13 mouse cellular contexts compared by ENCODE assay signal in the genomic region with DNA sequence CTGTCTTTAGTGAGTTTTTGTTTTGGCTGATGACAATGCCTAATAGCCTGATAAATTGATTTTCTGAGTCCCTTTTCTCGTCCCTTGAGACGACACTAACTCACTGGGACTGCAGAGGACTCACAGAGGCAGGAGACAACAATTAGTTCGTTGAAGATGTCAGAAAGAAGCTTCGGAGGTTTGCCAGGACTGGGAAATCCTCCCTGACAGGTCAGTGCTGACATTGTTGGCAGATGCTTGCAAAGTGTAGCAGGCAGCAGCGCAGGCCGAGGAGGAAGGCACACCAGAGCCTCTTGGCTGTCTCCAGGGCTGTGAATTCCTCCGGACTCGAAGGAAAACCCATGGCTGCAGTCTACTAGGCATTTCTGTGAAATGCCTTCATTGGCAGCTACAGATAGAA.
DNase-seq lines count a peak whose midpoint lies in the region; ATAC-seq lines count a peak whose summit lies in the region.
"Had no signal": no experiment of that assay in that cellular context is flagged by ENCODE, and none has a peak within 500 bp of the region (broad histone marks: within the 10 kb centered on the region; RNA-seq: fewer than 3 reads in every experiment).

No protein-coding gene starts in this region.

- peak; percentile 28 to 50 for DNase-seq in cerebellum, postnatal 10 days
- no peak for DNase-seq in cerebellum, adult 11-12 months
- DNase-seq in lung, postnatal 4 days: no peak
- DNase-seq in retina, postnatal 1 day: peak; percentile 55
- no peak for DNase-seq in frontal cortex, adult 2 months (ENCODE audit: extremely low spot score in 1 of 2, low spot score in 1 of 2)
- DNase-seq: kidney, postnatal 25 days; spleen, adult 18-20 months had no signal

- ATAC-seq in lung, embryonic 15.5 days (ENCODE audit: borderline replicate concordance, extremely low read depth, low FRiP score, low TSS enrichment): no peak
- no peak for ATAC-seq in limb, embryonic 12.5 days (ENCODE audit: insufficient number of reproducible peaks, insufficient read depth, low FRiP score, low TSS enrichment, low read depth)
- no peak for ATAC-seq in forebrain, embryonic 15.5 days (replicated peaks)
- ATAC-seq: intestine, embryonic 16.5 days had no signal

- no peaks in the 10 kb centered on the region for H3K9me3 ChIP-seq in lung, embryonic 15.5 days
- no peaks in the 10 kb centered on the region for H3K9me3 ChIP-seq in limb, embryonic 12.5 days
- no peaks in the 10 kb centered on the region for H3K9me3 ChIP-seq in forebrain, embryonic 15.5 days
- H3K9me3 ChIP-seq: embryonic facial prominence, embryonic 15.5 days had no signal

- H3K4me3 ChIP-seq in lung, embryonic 15.5 days: no peak overlapping the region
- no peak overlapping the region for H3K4me3 ChIP-seq in limb, embryonic 12.5 days (replicated peaks)
- no peak overlapping the region for H3K4me3 ChIP-seq in forebrain, embryonic 15.5 days
- H3K4me3 ChIP-seq: embryonic facial prominence, embryonic 15.5 days had no signal

- no peak overlapping the region for H3K9ac ChIP-seq in lung, embryonic 15.5 days
- H3K9ac ChIP-seq in limb, embryonic 12.5 days (replicated peaks): no peak overlapping the region
- H3K9ac ChIP-seq in forebrain, embryonic 15.5 days (replicated peaks): no peak overlapping the region
- H3K9ac ChIP-seq: embryonic facial prominence, embryonic 15.5 days; liver, embryonic 14.5 days had no signal

- H3K27me3 ChIP-seq in lung, embryonic 15.5 days: no peaks in the 10 kb centered on the region
- no peaks in the 10 kb centered on the region for H3K27me3 ChIP-seq in limb, embryonic 12.5 days
- H3K27me3 ChIP-seq in forebrain, embryonic 15.5 days: no peaks in the 10 kb centered on the region
- H3K27me3 ChIP-seq: embryonic facial prominence, embryonic 15.5 days had no signal

- no peak overlapping the region for H3K4me2 ChIP-seq in lung, embryonic 15.5 days
- no peak overlapping the region for H3K4me2 ChIP-seq in limb, embryonic 12.5 days
- no peak overlapping the region for H3K4me2 ChIP-seq in forebrain, embryonic 15.5 days (replicated peaks)
- H3K4me2 ChIP-seq: embryonic facial prominence, embryonic 15.5 days had no signal

- WGBS in lung, embryonic 15.5 days: 37% methylated on average over 8 of the region's 8 CpGs
- 42% methylated on average over 8 of the region's 8 CpGs for WGBS in limb, embryonic 12.5 days
- 41% methylated on average over 8 of the region's 8 CpGs for WGBS in forebrain, embryonic 15.5 days

- H3K27ac ChIP-seq in lung, embryonic 15.5 days: peak overlapping the region; percentile 54
- H3K27ac ChIP-seq in limb, embryonic 12.5 days: peak overlapping the region; percentile 35; the same call in 1 of the 2 replicates
- H3K27ac ChIP-seq in forebrain, embryonic 15.5 days (replicated peaks): no peak overlapping the region
- H3K27ac ChIP-seq: embryonic facial prominence, embryonic 15.5 days; liver, embryonic 14.5 days had no signal

- no peaks in the 10 kb centered on the region for H3K36me3 ChIP-seq in lung, embryonic 15.5 days
- no peaks in the 10 kb centered on the region; the same call in 1 of the 2 replicates for H3K36me3 ChIP-seq in limb, embryonic 12.5 days
- no peaks in the 10 kb centered on the region for H3K36me3 ChIP-seq in forebrain, embryonic 15.5 days
- H3K36me3 ChIP-seq: embryonic facial prominence, embryonic 15.5 days had no signal

- H3K4me1 ChIP-seq in lung, embryonic 15.5 days: peaks cover 16% of the 10 kb centered on the region
- H3K4me1 ChIP-seq in limb, embryonic 12.5 days (replicated peaks): peaks cover 41% of the 10 kb centered on the region
- no peaks in the 10 kb centered on the region; the same call in 1 of the 2 replicates for H3K4me1 ChIP-seq in forebrain, embryonic 15.5 days
- H3K4me1 ChIP-seq: embryonic facial prominence, embryonic 15.5 days had no signal

Comparison
In these comparisons a context has a peak if more than half of its experiments do, and no peak if none do; other contexts are left out.
1. DNase-seq: peak in cerebellum, postnatal 10 days (2 of 2) and retina, postnatal 1 day (single experiment); none in cerebellum, adult 11-12 months (single experiment), lung, postnatal 4 days (0 of 2) and frontal cortex, adult 2 months (0 of 2).